Mouse (Mus musculus) hindbrain, postnatal 0 days (tissue): ENCODE results near the gene Hsd11b2. TPM values are rescaled to one million over a fixed set of nuclear protein-coding genes. Genes with fewer than 3 reads are reported as not detected.

Experiments used
- ATAC-seq: fragments of 200-750 bp; cut with Nextera tagmentation; 2 replicates; pipeline ENCODE4 v1.8.0; 2017; ENCODE audit warnings: mild to moderate bottlenecking, moderate TSS enrichment, moderate library complexity
- DNase-seq: peaks from one replicate; pipeline ENCODE4 v3.0.0-alpha.2; 2015; ENCODE audit warnings: low spot score
- H3K27ac ChIP-seq: fragments of 300-500 bp; sonication (generic); 2 replicates; pipeline ENCODE4 v1.5.1; 2014; ENCODE audit warnings: mild to moderate bottlenecking
- H3K27me3 ChIP-seq: fragments of 300-500 bp; sonication (generic); 2 replicates; pipeline ENCODE4 v1.6.1; 2014; ENCODE audit warnings: low read length, mixed read lengths; ENCODE audit not compliant: insufficient read depth
- H3K36me3 ChIP-seq: fragments of 300-500 bp; sonication (generic); 2 replicates; pipeline ENCODE4 v1.6.1; 2014; ENCODE audit warnings: low read length, mixed read lengths; ENCODE audit not compliant: insufficient read depth
- H3K4me1 ChIP-seq: fragments of 300-500 bp; sonication (generic); 2 replicates; pipeline ENCODE4 v1.6.1; 2014; ENCODE audit warnings: antibody characterized with exemption, low read length, mixed read lengths; ENCODE audit not compliant: insufficient read depth
- H3K4me2 ChIP-seq: fragments of 300-500 bp; sonication (generic); 2 replicates; pipeline ENCODE4 v1.6.1; 2014; ENCODE audit warnings: low read depth, mild to moderate bottlenecking, low read length, moderate library complexity, mixed read lengths
- H3K4me3 ChIP-seq: fragments of 300-500 bp; sonication (generic); 2 replicates; pipeline ENCODE4 v1.5.1; 2014; ENCODE audit warnings: low read length
- H3K9ac ChIP-seq: fragments of 300-500 bp; sonication (generic); replicated peaks from 2 replicates; pipeline ENCODE4 v1.6.1; 2014; ENCODE audit warnings: mild to moderate bottlenecking, low read length, moderate library complexity, mixed read lengths
- H3K9me3 ChIP-seq: fragments of 300-500 bp; sonication (generic); 2 replicates; pipeline ENCODE4 v1.6.1; 2016; ENCODE audit warnings: low read length, mixed read lengths
- CTCF ChIP-seq: IDR thresholded peaks from 2 replicates; pipeline ENCODE4 v1.5.1; 2016; ENCODE audit warnings: antibody characterized with exemption, control low read depth, low read depth
- WGBS: fragments of 180-500 bp; shearing (Covaris S2); extraction: QIAGEN DNeasy Blood & Tissue Kit; methylation state at CpG from one replicate; pipeline ENCODE4 v1.1.7; 2014; 5-methylcytosine and 5-hydroxymethylcytosine counted together
- polyA plus RNA-seq: library from polyadenylated mRNA; unstranded; fragments of >200 nt; fragmentation: Nextera tagmentation; extraction: Ambion mirVana; gene quantifications from 2 replicates; pipeline ENCODE4 v1.2.1, GENCODE M21; 2015
- total RNA-seq: library from RNA; depleted of rRNA; stranded (reverse); fragments of >200 nt; gene quantifications from 2 replicates; pipeline ENCODE4 v1.2.3, GENCODE M21; 2014

The Hsd11b2 gene
- total and polyA plus RNA-seq, 2 experiments from 2014 or later: 6.3 to 9.9 TPM

DNA sequence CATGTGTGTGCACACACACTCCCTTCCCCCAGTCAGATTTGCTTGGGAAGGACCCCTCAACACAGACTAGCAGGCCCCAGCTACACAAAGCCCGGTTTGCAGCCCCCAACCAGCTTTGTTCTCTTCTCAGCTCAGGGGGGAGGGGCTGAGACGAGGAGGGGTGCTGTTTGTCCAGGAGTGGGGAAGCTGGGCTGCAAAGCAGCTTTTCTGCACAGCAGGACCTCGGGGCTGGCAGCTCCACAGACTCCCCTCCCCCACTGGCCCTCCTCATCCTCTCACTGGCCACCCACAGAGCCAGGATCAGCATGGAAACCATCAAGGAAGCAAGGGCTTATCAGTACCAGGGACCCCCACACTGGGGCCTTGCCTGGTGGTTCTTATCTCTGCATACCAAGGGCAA is 2.5 kb downstream of the Hsd11b2 start:
- DNase-seq (no peak), ATAC-seq (no peak)
- Histone ChIP-seq H3K4me3 (no peak overlapping the region), H3K4me1 (no peaks in the 10 kb centered on the region; the same call in 1 of the 2 replicates), H3K36me3 (peaks cover 9% of the 10 kb centered on the region; the same call in 1 of the 2 replicates), H3K27me3 (no peaks in the 10 kb centered on the region), H3K9me3 (no peaks in the 10 kb centered on the region), H3K4me2 (0 out of 2 replicates have a peak overlapping the region, but pooled peaks have one; percentile 91), H3K9ac (no peak overlapping the region), H3K27ac (no peak overlapping the region)
- no peak for TF ChIP-seq CTCF
- 0% methylated on average over 3 of the region's 3 CpGs for WGBS

- no peaks in the 10 kb centered on the region for H3K27me3 ChIP-seq
- H3K27ac ChIP-seq: no peak overlapping the region
- H3K36me3 ChIP-seq: peaks cover 9% of the 10 kb centered on the region; the same call in 1 of the 2 replicates
- H3K4me2 ChIP-seq: no peak overlapping the region
- peak; percentile 47 for TF ChIP-seq CTCF
- H3K9me3 ChIP-seq: no peaks in the 10 kb centered on the region
- H3K4me1 ChIP-seq: no peaks in the 10 kb centered on the region; the same call in 1 of the 2 replicates
- H3K4me3 ChIP-seq: no peak overlapping the region
- WGBS: 81% methylated on average over 21 of the region's 21 CpGs
- no peak for DNase-seq
- H3K9ac ChIP-seq: no peak overlapping the region
- no peak for ATAC-seq
Measured at GRCm38 (mm10) chr8:105521995-105522769, 3.6 kb downstream of the Hsd11b2 start.

GRCm38 (mm10) chr8:105522890-105523289 is 4.3 kb downstream of the Hsd11b2 start:
- peaks cover 9% of the 10 kb centered on the region; the same call in 1 of the 2 replicates for H3K36me3 ChIP-seq
- H3K27me3 ChIP-seq: no peaks in the 10 kb centered on the region
- H3K9ac ChIP-seq: no peak overlapping the region
- DNase-seq (no peak), ATAC-seq (no peak)
- H3K4me2 ChIP-seq: no peak overlapping the region
- no peak overlapping the region for H3K4me3 ChIP-seq
- H3K9me3 ChIP-seq: no peaks in the 10 kb centered on the region
- H3K27ac ChIP-seq: no peak overlapping the region
- no peak for TF ChIP-seq CTCF
- 81% methylated on average over 9 of the region's 9 CpGs for WGBS
- H3K4me1 ChIP-seq: no peaks in the 10 kb centered on the region; the same call in 1 of the 2 replicates

GRCm38 (mm10) chr8:105527110-105527509 is 8.6 kb downstream of the Hsd11b2 start:
- Histone ChIP-seq H3K9ac (no peak overlapping the region), H3K4me3 (no peak overlapping the region), H3K27me3 (no peaks in the 10 kb centered on the region), H3K27ac (no peak overlapping the region), H3K9me3 (no peaks in the 10 kb centered on the region), H3K4me1 (no peaks in the 10 kb centered on the region), H3K4me2 (no peak overlapping the region), H3K36me3 (peaks cover 21% of the 10 kb centered on the region; the same call in 1 of the 2 replicates)
- DNase-seq (peak; percentile 72), ATAC-seq (peak; percentile 68)
- TF ChIP-seq CTCF: no peak
- WGBS: 65% methylated on average over 2 of the region's 2 CpGs

GRCm38 (mm10) chr8:105528206-105528605 is 9.7 kb downstream of the Hsd11b2 start:
- H3K9me3 ChIP-seq: no peaks in the 10 kb centered on the region
- no peak overlapping the region for H3K4me3 ChIP-seq
- peaks cover 13% of the 10 kb centered on the region; the same call in 1 of the 2 replicates for H3K36me3 ChIP-seq
- WGBS: 95% methylated on average over 1 of the region's 1 CpGs
- DNase-seq (no peak), ATAC-seq (no peak)
- no peaks in the 10 kb centered on the region for H3K4me1 ChIP-seq
- H3K9ac ChIP-seq: no peak overlapping the region
- H3K27me3 ChIP-seq: no peaks in the 10 kb centered on the region
- no peak overlapping the region for H3K4me2 ChIP-seq
- no peak overlapping the region for H3K27ac ChIP-seq
- no peak for TF ChIP-seq CTCF

- Histone ChIP-seq H3K4me1 (no peaks in the 10 kb centered on the region), H3K4me2 (no peak overlapping the region), H3K36me3 (peaks cover 13% of the 10 kb centered on the region; the same call in 1 of the 2 replicates), H3K27ac (no peak overlapping the region), H3K9ac (no peak overlapping the region), H3K9me3 (no peaks in the 10 kb centered on the region), H3K4me3 (no peak overlapping the region), H3K27me3 (no peaks in the 10 kb centered on the region)
- no peak for TF ChIP-seq CTCF
- ATAC-seq (no peak), DNase-seq (no peak)
- 84% methylated on average over 3 of the region's 3 CpGs for WGBS
Measured at GRCm38 (mm10) chr8:105529271-105529670, 10.7 kb downstream of the Hsd11b2 start.

DNA sequence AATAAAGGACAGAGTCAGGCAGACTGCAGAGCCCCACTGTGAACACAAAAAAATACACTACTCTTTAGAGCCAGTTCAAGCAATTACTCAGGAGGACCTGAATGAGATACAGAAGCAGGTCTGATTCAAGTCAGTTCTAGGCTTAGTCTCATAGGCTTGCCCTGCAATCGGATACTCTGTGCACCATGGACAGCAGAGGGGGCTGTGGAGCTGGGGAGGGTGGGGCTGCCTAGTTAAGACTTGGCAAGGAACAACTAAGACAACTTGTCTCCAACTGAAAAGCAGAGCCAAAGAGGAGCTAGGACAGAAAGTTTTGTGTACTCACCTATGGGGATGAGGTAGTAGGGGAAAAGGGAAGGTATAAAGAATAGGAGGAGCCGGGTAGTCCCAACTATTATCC is 13.2 kb downstream of the Hsd11b2 start:
- H3K4me2 ChIP-seq: no peak overlapping the region
- H3K36me3 ChIP-seq: peaks cover 21% of the 10 kb centered on the region; the same call in 1 of the 2 replicates
- no peaks in the 10 kb centered on the region for H3K27me3 ChIP-seq
- H3K4me3 ChIP-seq: no peak overlapping the region
- no peak overlapping the region for H3K27ac ChIP-seq
- 54% methylated on average over 2 of the region's 2 CpGs for WGBS
- ATAC-seq (no peak), DNase-seq (peak; percentile 52)
- no peak overlapping the region for H3K9ac ChIP-seq
- H3K9me3 ChIP-seq: no peaks in the 10 kb centered on the region
- TF ChIP-seq CTCF: peak; percentile 56
- no peaks in the 10 kb centered on the region for H3K4me1 ChIP-seq
